Mouse (Mus musculus): ENCODE results near the gene Dok3. TPM values are rescaled to one million over a fixed set of nuclear protein-coding genes. Genes with fewer than 3 reads are reported as not detected.
A peak's percentile ranks its signal among the peaks of the same experiment; 100 is the strongest.

The Dok3 gene
- polyA plus RNA-seq, 1 experiment = not detected

GRCm38 (mm10) chr13:55527834-55528772 lies 993 bp downstream of the Dok3 start:
- WGBS = 78% methylated on average over 18 of the region's 18 CpGs
- H3K4me3 ChIP-seq (ENCODE audit: insufficient read depth, low read depth, low read length) = no peak overlapping the region

GRCm38 (mm10) chr13:55527212-55527611 lies 1.9 kb downstream of the Dok3 start:
- Histone ChIP-seq H3K4me3 (ENCODE audit: insufficient read depth, low read depth, low read length) (no peak overlapping the region), H3K4me1 (ENCODE audit: control insufficient read depth, insufficient read depth, low read length) (0 out of 2 replicates have a peak, but pooled peaks cover 5% of the 10 kb centered on the region), H3K27ac (ENCODE audit: insufficient read depth, low read depth, low read length) (no peak overlapping the region)
- TF ChIP-seq CTCF (IDR thresholded peaks at IDR 0.05; ENCODE audit: insufficient read depth, low read depth, low read length) (no peak), POLR2A (IDR thresholded peaks at IDR 0.05; ENCODE audit: insufficient read depth, low read depth, low read length) (no peak)
- 84% methylated on average over 16 of the region's 16 CpGs for WGBS

More at GRCm38 (mm10) chr13:55527834-55528772, 993 bp downstream of the Dok3 start:
- Histone ChIP-seq H3K4me1 (ENCODE audit: control insufficient read depth, insufficient read depth, low read length) (0 out of 2 replicates have a peak, but pooled peaks cover 5% of the 10 kb centered on the region), H3K27ac (ENCODE audit: insufficient read depth, low read depth, low read length) (no peak overlapping the region)
- TF ChIP-seq CTCF (IDR thresholded peaks at IDR 0.05; ENCODE audit: insufficient read depth, low read depth, low read length) (no peak), POLR2A (IDR thresholded peaks at IDR 0.05; ENCODE audit: insufficient read depth, low read depth, low read length) (no peak)

GRCm38 (mm10) chr13:55525733-55526553 lies 3.2 kb downstream of the Dok3 start:
- Histone ChIP-seq H3K27ac (ENCODE audit: insufficient read depth, low read depth, low read length) (no peak overlapping the region), H3K4me1 (ENCODE audit: control insufficient read depth, insufficient read depth, low read length) (0 out of 2 replicates have a peak, but pooled peaks cover 5% of the 10 kb centered on the region), H3K4me3 (ENCODE audit: insufficient read depth, low read depth, low read length) (no peak overlapping the region)
- WGBS = 77% methylated on average over 16 of the region's 16 CpGs
- TF ChIP-seq POLR2A (IDR thresholded peaks at IDR 0.05; ENCODE audit: insufficient read depth, low read depth, low read length) (no peak), CTCF (IDR thresholded peaks at IDR 0.05; ENCODE audit: insufficient read depth, low read depth, low read length) (no peak)

GRCm38 (mm10) chr13:55523951-55524600 lies 5.0 kb downstream of the Dok3 start:
- Histone ChIP-seq H3K4me1 (ENCODE audit: control insufficient read depth, insufficient read depth, low read length) (0 out of 2 replicates have a peak, but pooled peaks cover 5% of the 10 kb centered on the region), H3K27ac (ENCODE audit: insufficient read depth, low read depth, low read length) (no peak overlapping the region), H3K4me3 (ENCODE audit: insufficient read depth, low read depth, low read length) (no peak overlapping the region)
- TF ChIP-seq CTCF (IDR thresholded peaks at IDR 0.05; ENCODE audit: insufficient read depth, low read depth, low read length) (no peak), POLR2A (IDR thresholded peaks at IDR 0.05; ENCODE audit: insufficient read depth, low read depth, low read length) (no peak)
- 92% methylated on average over 23 of the region's 23 CpGs for WGBS

GRCm38 (mm10) chr13:55523278-55523677 lies 5.8 kb downstream of the Dok3 start:
- Histone ChIP-seq H3K4me3 (ENCODE audit: insufficient read depth, low read depth, low read length) (no peak overlapping the region), H3K4me1 (ENCODE audit: control insufficient read depth, insufficient read depth, low read length) (0 out of 2 replicates have a peak, but pooled peaks cover 5% of the 10 kb centered on the region), H3K27ac (ENCODE audit: insufficient read depth, low read depth, low read length) (no peak overlapping the region)
- 78% methylated on average over 17 of the region's 17 CpGs for WGBS
- no peak for TF ChIP-seq POLR2A (IDR thresholded peaks at IDR 0.05; ENCODE audit: insufficient read depth, low read depth, low read length)
- no peak for TF ChIP-seq CTCF (IDR thresholded peaks at IDR 0.05; ENCODE audit: insufficient read depth, low read depth, low read length)

GRCm38 (mm10) chr13:55522730-55523129 lies 6.4 kb downstream of the Dok3 start:
- Histone ChIP-seq H3K4me3 (ENCODE audit: insufficient read depth, low read depth, low read length) (no peak overlapping the region), H3K4me1 (ENCODE audit: control insufficient read depth, insufficient read depth, low read length) (0 out of 2 replicates have a peak, but pooled peaks cover 5% of the 10 kb centered on the region), H3K27ac (ENCODE audit: insufficient read depth, low read depth, low read length) (no peak overlapping the region)
- WGBS = 52% methylated on average over 8 of the region's 8 CpGs
- TF ChIP-seq POLR2A (IDR thresholded peaks at IDR 0.05; ENCODE audit: insufficient read depth, low read depth, low read length) (no peak), CTCF (IDR thresholded peaks at IDR 0.05; ENCODE audit: insufficient read depth, low read depth, low read length) (no peak)

- TF ChIP-seq CTCF (IDR thresholded peaks at IDR 0.05; ENCODE audit: insufficient read depth, low read depth, low read length) (no peak), POLR2A (IDR thresholded peaks at IDR 0.05; ENCODE audit: insufficient read depth, low read depth, low read length) (no peak)
- no peaks in the 10 kb centered on the region; the same call in 1 of the 2 replicates for H3K4me1 ChIP-seq (ENCODE audit: control insufficient read depth, insufficient read depth, low read length)
- H3K27ac ChIP-seq (ENCODE audit: insufficient read depth, low read depth, low read length) = no peak overlapping the region
- H3K4me3 ChIP-seq (ENCODE audit: insufficient read depth, low read depth, low read length) = no peak overlapping the region
- 55% methylated on average over 4 of the region's 4 CpGs for WGBS
Measured at GRCm38 (mm10) chr13:55519606-55520005, 9.5 kb downstream of the Dok3 start.

- TF ChIP-seq POLR2A (IDR thresholded peaks at IDR 0.05; ENCODE audit: insufficient read depth, low read depth, low read length) (no peak), CTCF (IDR thresholded peaks at IDR 0.05; ENCODE audit: insufficient read depth, low read depth, low read length) (peak; percentile 59)
Measured at GRCm38 (mm10) chr13:55516955-55517354, 12.1 kb downstream of the Dok3 start.

More at GRCm38 (mm10) chr13:55516955-55517354, 12.1 kb downstream of the Dok3 start:
- Histone ChIP-seq H3K4me1 (ENCODE audit: control insufficient read depth, insufficient read depth, low read length) (peaks cover 10% of the 10 kb centered on the region), H3K4me3 (ENCODE audit: insufficient read depth, low read depth, low read length) (no peak overlapping the region), H3K27ac (ENCODE audit: insufficient read depth, low read depth, low read length) (no peak overlapping the region)
- WGBS = 1% methylated on average over 5 of the region's 5 CpGs
